Mouse (Mus musculus) embryo, embryonic 11.5 days (tissue): ENCODE measurements at regions not wholly inside any gene's neighbourhood (a gene's known extent, or its start where the extent isn't known, plus 50 kb on each side); places are given as distances from the start of the nearest gene placed in this dataset.
A peak's percentile ranks its signal among the peaks of the same experiment; 100 is the strongest.

Source experiments
- DNase-seq: peaks from one replicate; pipeline ENCODE4 v3.0.0-alpha.2; 2012; ENCODE audit warnings: low read depth, low spot score

- DNase-seq, result peak; percentile 20
These were observed 74.3 kb upstream of the Astn2 start for GRCm38 (mm10) chr4:66478601-66479217.
